Mouse (Mus musculus): ENCODE results near the gene Gm10282.

- TF ChIP-seq CTCF (conservative IDR thresholded peaks at IDR 0.05; ENCODE audit: low read length): no peak
- TF ChIP-seq POU5F1 (IDR thresholded peaks at IDR 0.05; ENCODE audit: borderline replicate concordance, low read length): no peak
- no peak for TF ChIP-seq NANOG (IDR thresholded peaks at IDR 0.05; ENCODE audit: borderline replicate concordance, low read length)
Measured at GRCm38 (mm10) chr8:72348114-72348513, 43.1 kb upstream of the Gm10282 start.

All from E14TG2a.4 (cell line).